Mouse (Mus musculus) forebrain, embryonic 11.5 days (tissue): ENCODE measurements around the gene Gm13287. TPM values are rescaled to one million over a fixed set of nuclear protein-coding genes. Genes with fewer than 3 reads are reported as not detected.
A peak's percentile ranks its signal among the peaks of the same experiment; 100 is the strongest.
"Not testable (repeated sequence)": the region's sequence is repeated elsewhere in the genome, so short reads cannot be mapped to it uniquely, and the experiment has no call there.

Experiments
- ATAC-seq: fragments of 200-750 bp; cut with Nextera tagmentation; replicated peaks from 2 replicates; pipeline ENCODE4 v1.8.0; 2017; ENCODE audit warnings: moderate TSS enrichment; ENCODE audit not compliant: low FRiP score
- DNase-seq: peaks from one replicate; pipeline ENCODE4 v3.0.0-alpha.2; 2017; ENCODE audit warnings: low spot score
- H3K27ac ChIP-seq: fragments of 300-500 bp; sonication (generic); 2 replicates; pipeline ENCODE4 v1.5.1; 2014; ENCODE audit warnings: low read depth, low read length
- H3K27me3 ChIP-seq: fragments of 300-500 bp; sonication (generic); 2 replicates; pipeline ENCODE4 v1.6.1; 2014; ENCODE audit warnings: mild to moderate bottlenecking, low read length, mixed read lengths; ENCODE audit not compliant: control insufficient read depth, insufficient read depth
- H3K36me3 ChIP-seq: fragments of 300-500 bp; sonication (generic); 2 replicates; pipeline ENCODE4 v1.6.1; 2014; ENCODE audit warnings: mild to moderate bottlenecking, low read length, moderate library complexity, mixed read lengths; ENCODE audit not compliant: control insufficient read depth, insufficient read depth
- H3K4me1 ChIP-seq: fragments of 300-500 bp; sonication (generic); replicated peaks from 2 replicates; pipeline ENCODE4 v1.6.1; 2014; ENCODE audit warnings: low read length, mixed read lengths; ENCODE audit not compliant: control insufficient read depth, insufficient read depth
- H3K4me2 ChIP-seq: fragments of 300-500 bp; sonication (generic); 2 replicates; pipeline ENCODE4 v1.6.1; 2014; ENCODE audit warnings: low read depth, mild to moderate bottlenecking, low read length, moderate library complexity, mixed read lengths; ENCODE audit not compliant: severe bottlenecking
- H3K4me3 ChIP-seq: fragments of 300-500 bp; sonication (generic); 2 replicates; pipeline ENCODE4 v1.5.1; 2014; ENCODE audit warnings: low read depth, low read length
- H3K9ac ChIP-seq: fragments of 300-500 bp; sonication (generic); 2 replicates; pipeline ENCODE4 v1.6.1; 2014; ENCODE audit warnings: low read length
- H3K9me3 ChIP-seq: fragments of 300-500 bp; sonication (generic); 2 replicates; pipeline ENCODE4 v1.6.1; 2016; ENCODE audit warnings: low read length, mixed read lengths; ENCODE audit not compliant: control insufficient read depth
- WGBS: fragments of 180-500 bp; shearing (Covaris S2); extraction: QIAGEN DNeasy Blood & Tissue Kit; methylation state at CpG from one replicate; pipeline ENCODE4 v1.1.7; 2014; 5-methylcytosine and 5-hydroxymethylcytosine counted together
- polyA plus RNA-seq: library from polyadenylated mRNA; unstranded; fragments of >200 nt; fragmentation: Nextera tagmentation; extraction: Ambion mirVana; gene quantifications from 2 replicates; pipeline ENCODE4 v1.2.1, GENCODE M21; 2014

Gene Gm13287
- polyA plus RNA-seq, 1 experiment from 2014 or later, result not detected

DNA sequence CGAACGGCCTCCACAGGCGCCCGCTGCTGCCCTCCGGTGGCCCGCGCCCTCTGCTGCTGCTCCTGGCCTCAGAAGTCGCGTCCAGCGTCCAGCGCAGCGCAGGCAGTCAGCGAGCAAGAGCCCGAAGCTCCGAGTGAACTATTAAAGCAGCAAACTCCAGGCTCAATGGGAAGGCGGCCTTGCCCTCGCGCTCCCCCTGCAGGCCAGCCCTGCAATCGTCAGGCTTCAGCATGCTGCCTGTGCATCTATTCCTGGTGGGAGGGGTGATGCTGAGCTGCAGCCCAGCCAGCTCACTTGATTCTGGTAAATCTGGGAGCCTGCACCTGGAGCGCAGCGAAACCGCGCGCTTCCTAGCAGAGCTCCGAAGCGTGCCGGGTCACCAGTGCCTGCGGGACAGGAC lies 14.7 kb upstream of the Gm13287 start, which contains the start of gene Gm13277:
Gene Gm13277, plus strand, starts transcription at position 231 of the 400 bp plus-strand sequence.
- H3K9me3 ChIP-seq, H3K9ac ChIP-seq, H3K4me2 ChIP-seq, H3K27ac ChIP-seq, H3K27me3 ChIP-seq, H3K4me3 ChIP-seq, DNase-seq, H3K4me1 ChIP-seq, H3K36me3 ChIP-seq, ATAC-seq: not testable (repeated sequence)
- 0% methylated on average over 1 of the region's 28 CpGs for WGBS

- H3K9ac ChIP-seq, H3K4me2 ChIP-seq, H3K9me3 ChIP-seq, H3K36me3 ChIP-seq, ATAC-seq, H3K27me3 ChIP-seq, H3K27ac ChIP-seq, H3K4me1 ChIP-seq, DNase-seq, H3K4me3 ChIP-seq: not testable (repeated sequence)
- WGBS, result no CpG with 5 or more reads among the region's 28 CpGs
These were observed 11.8 kb upstream of the Gm13287 start, which contains the start of gene Gm13278 for GRCm38 (mm10) chr4:88791250-88791649. Gene Gm13278 (plus strand): TSS chr4:88791550.

DNA sequence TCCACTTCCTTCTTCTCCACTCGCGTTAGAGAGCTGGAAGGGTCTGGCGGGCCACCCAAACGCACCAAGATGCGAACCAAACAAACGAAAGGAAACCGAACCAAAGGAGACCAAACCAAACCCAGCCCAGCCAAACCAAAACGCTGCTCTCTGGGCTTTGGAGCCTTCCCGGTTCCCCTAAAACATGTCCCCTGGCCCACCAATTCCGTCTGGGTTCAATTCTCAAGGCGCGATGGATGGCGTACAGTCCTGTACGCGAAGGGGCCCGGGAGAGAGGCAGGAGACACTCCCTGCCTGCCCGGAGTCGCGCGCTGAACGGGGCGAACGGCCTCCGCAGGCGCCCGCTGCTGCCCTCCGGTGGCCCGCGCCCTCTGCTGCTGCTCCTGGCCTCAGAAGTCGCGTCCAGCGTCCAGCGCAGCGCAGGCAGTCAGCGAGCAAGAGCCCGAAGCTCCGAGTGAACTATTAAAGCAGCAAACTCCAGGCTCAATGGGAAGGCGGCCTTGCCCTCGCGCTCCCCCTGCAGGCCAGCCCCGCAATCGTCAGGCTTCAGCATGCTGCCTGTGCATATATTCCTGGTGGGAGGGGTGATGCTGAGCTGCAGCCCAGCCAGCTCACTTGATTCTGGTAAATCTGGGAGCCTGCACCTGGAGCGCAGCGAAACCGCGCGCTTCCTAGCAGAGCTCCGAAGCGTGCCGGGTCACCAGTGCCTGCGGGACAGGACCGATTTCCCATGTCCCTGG lies 8.9 kb upstream of the Gm13287 start, which contains the start of gene Gm13275:
Gene Gm13275, plus strand, starts transcription at position 552 of the 740 bp plus-strand sequence.
- WGBS, result 0% methylated on average over 7 of the region's 52 CpGs
- not testable (repeated sequence) for DNase-seq, H3K4me3 ChIP-seq, H3K9me3 ChIP-seq, H3K9ac ChIP-seq, H3K4me1 ChIP-seq, H3K27me3 ChIP-seq, H3K36me3 ChIP-seq, H3K4me2 ChIP-seq, ATAC-seq, H3K27ac ChIP-seq

- not testable (repeated sequence) for ATAC-seq, H3K9me3 ChIP-seq, H3K9ac ChIP-seq, H3K27ac ChIP-seq, H3K4me2 ChIP-seq, H3K4me1 ChIP-seq, DNase-seq, H3K36me3 ChIP-seq, H3K4me3 ChIP-seq, H3K27me3 ChIP-seq
- WGBS, result no CpG with 5 or more reads among the region's 28 CpGs
These were observed 6.0 kb upstream of the Gm13287 start, which contains the start of gene Gm13279 for GRCm38 (mm10) chr4:88797097-88797496. Gene Gm13279 (plus strand): TSS chr4:88797397.

- 0% methylated on average over 3 of the region's 7 CpGs for WGBS
- DNase-seq, H3K4me2 ChIP-seq: not testable (repeated sequence)
These were observed 3.7 kb upstream of the Gm13287 start, which contains the start of gene Gm13285 for GRCm38 (mm10) chr4:88799365-88799764. Gene Gm13285 (plus strand): TSS chr4:88799665.

GRCm38 (mm10) chr4:88805231-88805630 lies 2.2 kb downstream of the Gm13287 start, which contains the start of gene Gm13288:
Gene Gm13288 (plus strand): TSS chr4:88805531.
- H3K4me2 ChIP-seq, result peak within 1 kb of the TSS; percentile 27; the same call in 1 of the 2 replicates
- H3K9ac ChIP-seq, H3K27ac ChIP-seq, H3K9me3 ChIP-seq, H3K27me3 ChIP-seq, H3K4me3 ChIP-seq, ATAC-seq, H3K36me3 ChIP-seq, H3K4me1 ChIP-seq, DNase-seq: not testable (repeated sequence)
- no CpG with 5 or more reads among the region's 8 CpGs for WGBS

More at GRCm38 (mm10) chr4:88799365-88799764, 3.7 kb upstream of the Gm13287 start, which contains the start of gene Gm13285:
- not testable (repeated sequence) for H3K4me1 ChIP-seq, H3K9me3 ChIP-seq, ATAC-seq, H3K27ac ChIP-seq, H3K36me3 ChIP-seq, H3K9ac ChIP-seq, H3K4me3 ChIP-seq, H3K27me3 ChIP-seq

DNA sequence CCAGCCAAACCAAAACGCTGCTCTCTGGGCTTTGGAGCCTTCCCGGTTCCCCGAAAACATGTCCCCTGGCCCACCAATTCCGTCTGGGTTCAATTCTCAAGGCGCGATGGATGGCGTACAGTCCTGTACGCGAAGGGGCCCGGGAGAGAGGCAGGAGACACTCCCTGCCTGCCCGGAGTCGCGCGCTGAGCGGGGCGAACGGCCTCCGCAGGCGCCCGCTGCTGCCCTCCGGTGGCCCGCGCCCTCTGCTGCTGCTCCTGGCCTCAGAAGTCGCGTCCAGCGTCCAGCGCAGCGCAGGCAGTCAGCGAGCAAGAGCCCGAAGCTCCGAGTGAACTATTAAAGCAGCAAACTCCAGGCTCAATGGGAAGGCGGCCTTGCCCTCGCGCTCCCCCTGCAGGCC lies 2.7 kb downstream of the Gm13287 start:
- not testable (repeated sequence) for H3K36me3 ChIP-seq, H3K27ac ChIP-seq, H3K27me3 ChIP-seq, DNase-seq, H3K4me1 ChIP-seq, H3K4me3 ChIP-seq, H3K9ac ChIP-seq, H3K9me3 ChIP-seq, ATAC-seq
- H3K4me2 ChIP-seq, result peak overlapping the region; percentile 27; the same call in 1 of the 2 replicates
- WGBS, result 0% methylated on average over 11 of the region's 34 CpGs

GRCm38 (mm10) chr4:88815928-88816327 lies 12.9 kb downstream of the Gm13287 start, which contains the start of gene Ifna7:
Gene Ifna7 (plus strand): TSS chr4:88816228.
- ATAC-seq (no peak), DNase-seq (no peak)
- Histone ChIP-seq H3K4me3 (no peak within 1 kb of the TSS), H3K27me3 (no peaks in the 10 kb centered on the region), H3K9me3 (no peaks in the 10 kb centered on the region), H3K27ac (no peak within 1 kb of the TSS), H3K36me3 (no peaks in the 10 kb centered on the region), H3K4me2 (no peak within 1 kb of the TSS), H3K9ac (no peak within 1 kb of the TSS), H3K4me1 (no peaks in the 10 kb centered on the region)
- WGBS, result 60% methylated on average over 3 of the region's 3 CpGs
